Mouse (Mus musculus) brain, embryonic 14.5 days (tissue): Measurements from ENCODE around the gene Arpc4.

Experiments used
- CTCF ChIP-seq: fragments of 200-500 bp; IDR thresholded peaks from 2 replicates; pipeline ENCODE4 v1.5.1; 2012; ENCODE audit warnings: inconsistent platforms, mild to moderate bottlenecking, moderate library complexity, borderline replicate concordance; ENCODE audit not compliant: insufficient read depth, insufficient read length; ENCODE audit errors: extremely low read depth
- POLR2A ChIP-seq: fragments of 200-500 bp; IDR thresholded peaks from 2 replicates; pipeline ENCODE4 v1.6.1; 2012; ENCODE audit warnings: mild to moderate bottlenecking, inconsistent platforms, borderline replicate concordance; ENCODE audit not compliant: poor library complexity, insufficient read depth, insufficient read length, severe bottlenecking; ENCODE audit errors: extremely low read depth

DNA sequence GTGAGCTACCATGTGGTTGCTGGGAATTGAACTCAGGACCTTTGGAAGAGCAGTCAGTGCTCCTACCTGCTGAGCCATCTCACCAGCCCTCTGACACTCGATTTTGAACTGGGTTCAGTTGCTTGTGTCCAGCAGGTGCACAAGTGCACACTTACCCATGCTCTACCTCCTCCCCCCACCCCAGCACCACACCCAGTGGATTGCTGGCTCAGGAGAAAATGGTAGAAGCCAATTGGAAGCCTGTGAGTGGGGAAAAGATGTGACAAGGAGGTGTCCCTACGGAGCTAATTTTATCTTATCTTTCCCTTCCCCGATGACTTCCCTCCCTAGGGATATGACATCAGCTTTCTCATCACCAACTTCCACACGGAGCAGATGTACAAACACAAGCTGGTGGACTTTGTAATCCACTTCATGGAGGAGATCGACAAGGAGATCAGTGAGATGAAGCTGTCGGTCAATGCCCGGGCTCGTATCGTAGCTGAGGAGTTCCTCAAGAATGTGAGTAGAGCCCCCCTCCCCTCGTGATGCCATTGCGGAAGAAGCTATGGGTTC lies 7.3 kb downstream of the Arpc4 start:
- no peak for TF ChIP-seq POLR2A
- no peak for TF ChIP-seq CTCF
